In the genomic region with DNA sequence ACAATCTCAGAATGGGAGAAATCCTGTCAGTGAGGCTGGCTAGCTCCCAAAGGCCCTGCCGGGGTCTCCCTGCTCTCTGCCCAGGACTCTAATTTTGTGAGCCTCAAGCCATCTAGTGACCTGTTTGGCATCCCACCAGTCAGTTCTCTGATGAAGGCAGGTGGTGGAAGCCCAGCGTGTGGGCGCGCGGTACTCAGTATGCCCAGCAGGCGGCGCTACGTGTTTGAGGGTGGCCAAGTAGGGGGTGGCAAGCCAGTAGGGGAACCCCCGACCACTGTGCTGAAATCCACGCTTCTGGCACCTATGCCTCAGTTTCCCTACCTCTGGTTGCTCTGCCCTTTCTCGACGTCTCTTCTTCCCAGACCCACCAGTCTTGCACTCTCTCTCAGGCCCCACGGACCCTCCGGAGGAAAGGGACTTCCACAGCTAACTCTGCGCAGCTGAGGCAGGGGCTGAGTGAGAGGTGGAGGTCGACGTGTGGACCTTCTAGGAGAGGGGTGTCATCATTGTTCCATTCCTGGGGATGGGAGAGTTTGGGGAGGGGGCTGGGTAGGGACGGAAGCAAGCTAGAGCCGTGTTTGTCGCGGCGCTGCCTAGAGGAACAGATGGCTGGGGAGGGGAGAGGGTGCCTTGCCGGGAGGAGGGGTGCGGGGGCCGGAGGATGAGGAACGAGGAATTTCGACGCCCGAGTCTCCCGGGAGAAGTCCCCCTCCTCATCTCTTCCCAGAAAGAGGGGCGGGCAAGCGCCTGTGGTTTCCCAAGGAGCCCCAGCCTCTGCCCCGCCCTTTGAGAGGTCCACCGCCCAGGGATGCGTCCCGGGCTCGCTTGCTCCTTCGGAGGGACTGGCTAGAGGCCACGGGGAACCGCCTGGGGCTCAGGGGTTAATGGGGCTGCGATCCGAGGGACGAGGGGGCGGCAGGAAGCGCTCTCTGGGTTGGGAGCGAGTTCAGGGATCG, we compare ENCODE assay signal across 9 mouse cellular contexts. TPM values are rescaled to one million over a fixed set of nuclear protein-coding genes. Genes with fewer than 3 reads are reported as not detected.
DNase-seq lines count a peak whose midpoint lies in the region; ATAC-seq and TF ChIP-seq lines count a peak whose summit lies in the region.
"Had no signal": no experiment of that assay in that cellular context is flagged by ENCODE, and none has a peak within 500 bp of the region (broad histone marks: within the 10 kb centered on the region; RNA-seq: fewer than 3 reads in every experiment).

No protein-coding gene starts in this region.

- TF ChIP-seq EP300 in heart, adult 2 months (IDR thresholded peaks at IDR 0.05; ENCODE audit: insufficient read depth, low read depth, low read length): 0 out of 2 replicates have a peak, but pooled peaks have one; percentile 26

- peak; percentile 84 for TF ChIP-seq CTCF in heart, adult 2 months (IDR thresholded peaks at IDR 0.05)
- TF ChIP-seq CTCF in intestine, postnatal 0 days (IDR thresholded peaks at IDR 0.05; ENCODE audit: low read depth): peak; percentile 86

- H3K27me3 ChIP-seq in heart, adult 2 months (ENCODE audit: control insufficient read depth, insufficient read depth, low read length): peaks cover 3% of the 10 kb centered on the region
- peaks cover 51% of the 10 kb centered on the region for H3K27me3 ChIP-seq in intestine, postnatal 0 days (replicated peaks; ENCODE audit: control insufficient read depth, insufficient read depth, low read length)
- H3K27me3 ChIP-seq in liver, embryonic 11.5 days (replicated peaks; ENCODE audit: control insufficient read depth, insufficient read depth, low read length): peaks cover 44% of the 10 kb centered on the region
- H3K27me3 ChIP-seq in midbrain, embryonic 16.5 days (ENCODE audit: control insufficient read depth, insufficient read depth, low read depth, low read length): peaks cover 29% of the 10 kb centered on the region

- H3K27ac ChIP-seq in heart, adult 2 months: no peak overlapping the region
- H3K27ac ChIP-seq in intestine, postnatal 0 days (ENCODE audit: low read depth, low read length): no peak overlapping the region
- no peak overlapping the region for H3K27ac ChIP-seq in liver, embryonic 11.5 days (ENCODE audit: low read depth, low read length)
- H3K27ac ChIP-seq in midbrain, embryonic 16.5 days (ENCODE audit: low read length): no peak overlapping the region

- peak overlapping the region; percentile 62 for H3K4me2 ChIP-seq in intestine, postnatal 0 days (replicated peaks; ENCODE audit: low read depth)
- H3K4me2 ChIP-seq in liver, embryonic 11.5 days: peak overlapping the region; percentile 65
- H3K4me2 ChIP-seq in midbrain, embryonic 16.5 days (ENCODE audit: low read length): peak overlapping the region; percentile 79

- no peaks in the 10 kb centered on the region for H3K4me1 ChIP-seq in heart, adult 2 months (ENCODE audit: control insufficient read depth, insufficient read depth, low read length)
- H3K4me1 ChIP-seq in intestine, postnatal 0 days (replicated peaks; ENCODE audit: control insufficient read depth, insufficient read depth, low read length): 0 out of 2 replicates have a peak, but pooled peaks cover 2% of the 10 kb centered on the region
- peaks cover 11% of the 10 kb centered on the region for H3K4me1 ChIP-seq in liver, embryonic 11.5 days (replicated peaks; ENCODE audit: control insufficient read depth, insufficient read depth, low read length)
- peaks cover 8% of the 10 kb centered on the region; the same call in 1 of the 2 replicates for H3K4me1 ChIP-seq in midbrain, embryonic 16.5 days (ENCODE audit: control insufficient read depth, insufficient read depth, low read length)

- H3K9me3 ChIP-seq in intestine, postnatal 0 days (ENCODE audit: control insufficient read depth): no peaks in the 10 kb centered on the region
- H3K9me3 ChIP-seq in liver, embryonic 11.5 days (ENCODE audit: control insufficient read depth, low read length): no peaks in the 10 kb centered on the region
- no peaks in the 10 kb centered on the region for H3K9me3 ChIP-seq in midbrain, embryonic 16.5 days (replicated peaks; ENCODE audit: control insufficient read depth, low read length, poor library complexity, severe bottlenecking)

- no peak for TF ChIP-seq POLR2A in heart, adult 2 months (IDR thresholded peaks at IDR 0.05; ENCODE audit: insufficient read depth, low read depth, low read length)

- peak; percentile 58 for DNase-seq in kidney, adult 18-20 months
- DNase-seq in kidney, adult 11 months: no peak
- DNase-seq in c-Kit-positive CD71-positive TER-119-positive erythroid progenitor cells, embryonic 14.5 days (ENCODE audit: low spot score): peak; percentile 49
- DNase-seq in heart, adult 2 months: peak; percentile 53 to 82
- peak; percentile 73 for DNase-seq in liver, embryonic 11.5 days (ENCODE audit: low spot score)
- DNase-seq in testis, postnatal 10 days (ENCODE audit: low spot score): peak; percentile 84

- H3K36me3 ChIP-seq in heart, adult 2 months (ENCODE audit: control insufficient read depth, insufficient read depth, low read length): no peaks in the 10 kb centered on the region
- peaks cover 9% of the 10 kb centered on the region; the same call in 1 of the 2 replicates for H3K36me3 ChIP-seq in intestine, postnatal 0 days (ENCODE audit: control insufficient read depth, insufficient read depth)
- peaks cover 17% of the 10 kb centered on the region for H3K36me3 ChIP-seq in liver, embryonic 11.5 days (ENCODE audit: control insufficient read depth, insufficient read depth, low read length)
- H3K36me3 ChIP-seq in midbrain, embryonic 16.5 days (ENCODE audit: control insufficient read depth, insufficient read depth, low read length): no peaks in the 10 kb centered on the region

- no peak for ATAC-seq in intestine, postnatal 0 days
- ATAC-seq in liver, embryonic 11.5 days (replicated peaks; ENCODE audit: low FRiP score): peak; percentile 41
- peak; percentile 49 for ATAC-seq in midbrain, embryonic 16.5 days

- H3K4me3 ChIP-seq in heart, adult 2 months: 0 out of 2 replicates have a peak overlapping the region, but pooled peaks have one; percentile 20
- peak overlapping the region; percentile 32 for H3K4me3 ChIP-seq in intestine, postnatal 0 days (ENCODE audit: low read depth, low read length)
- peak overlapping the region; percentile 31 for H3K4me3 ChIP-seq in liver, embryonic 11.5 days (ENCODE audit: low read depth, low read length)
- peak overlapping the region; percentile 35 for H3K4me3 ChIP-seq in midbrain, embryonic 16.5 days (ENCODE audit: low read depth, low read length)

- WGBS in heart, adult 2 months: 2% methylated on average over 47 of the region's 47 CpGs
- 2% methylated on average over 44 of the region's 47 CpGs for WGBS in intestine, postnatal 0 days
- WGBS in liver, embryonic 11.5 days: 1% methylated on average over 47 of the region's 47 CpGs
- WGBS in midbrain, embryonic 16.5 days: 1% methylated on average over 45 of the region's 47 CpGs

- H3K79me2 ChIP-seq in heart, adult 2 months (replicated peaks; ENCODE audit: control insufficient read depth, insufficient read depth, low read length): no peaks in the 10 kb centered on the region

- intact Hi-C loops in heart, adult 2 months (cut with DNase I): loop anchor here (5.0 kb wide), 1 partner anchor 34 kb away; no protein-coding TSS in a partner anchor

- H3K9ac ChIP-seq in heart, adult 2 months (ENCODE audit: low read depth, low read length): no peak overlapping the region
- H3K9ac ChIP-seq in intestine, postnatal 0 days (ENCODE audit: low read depth, low read length): no peak overlapping the region
- H3K9ac ChIP-seq in liver, embryonic 11.5 days (ENCODE audit: low read depth, low read length): no peak overlapping the region; the same call in 1 of the 2 replicates
- peak overlapping the region; percentile 52 for H3K9ac ChIP-seq in midbrain, embryonic 16.5 days (ENCODE audit: low read depth, low read length)

RNA-seq across cellular contexts. Expression of gene Rtn4rl2, which starts 20.6 kb away (rescaled TPM):
- total RNA-seq in heart, adult 2 months (2021): 1 to 10 TPM; 3.6 to 3.8 TPM
- 2.6 and 6.1 TPM in 2 replicates for polyA plus RNA-seq in heart, adult 2 months (2012; rRNA removed)
- polyA plus RNA-seq in intestine, postnatal 0 days (2015; fragmentation: Nextera tagmentation; extraction: Ambion mirVana): 0.98 and 1.0 TPM in 2 replicates
- polyA plus RNA-seq in liver, embryonic 11.5 days (2014; fragmentation: Nextera tagmentation; extraction: Ambion mirVana): 0.66 and 1.2 TPM in 2 replicates
- polyA plus RNA-seq in midbrain, embryonic 16.5 days (2015; fragmentation: Nextera tagmentation; extraction: Ambion mirVana): 3.9 TPM in 2 replicates

RNA-seq across cellular contexts. Expression of gene Slc43a1, which starts 27.2 kb away (rescaled TPM):
- total RNA-seq in heart, adult 2 months (2021): 1 to 10 TPM; 2.1 to 2.3 TPM
- polyA plus RNA-seq in heart, adult 2 months (2012; rRNA removed): 3.7 and 6.7 TPM in 2 replicates
- 3.6 and 4.1 TPM in 2 replicates for polyA plus RNA-seq in intestine, postnatal 0 days (2015; fragmentation: Nextera tagmentation; extraction: Ambion mirVana)
- polyA plus RNA-seq in liver, embryonic 11.5 days (2014; fragmentation: Nextera tagmentation; extraction: Ambion mirVana): 83.2 and 101 TPM in 2 replicates
- polyA plus RNA-seq in midbrain, embryonic 16.5 days (2015; fragmentation: Nextera tagmentation; extraction: Ambion mirVana): 0.73 and 0.91 TPM in 2 replicates

RNA-seq across cellular contexts. Expression of gene Timm10, which starts 39.1 kb away (rescaled TPM):
- 100 to 1,000 TPM; 106 to 129 TPM for total RNA-seq in heart, adult 2 months (2021)
- polyA plus RNA-seq in heart, adult 2 months (2012; rRNA removed): 123 and 136 TPM in 2 replicates
- 51.9 and 59.2 TPM in 2 replicates for polyA plus RNA-seq in intestine, postnatal 0 days (2015; fragmentation: Nextera tagmentation; extraction: Ambion mirVana)
- 84.3 and 84.5 TPM in 2 replicates for polyA plus RNA-seq in liver, embryonic 11.5 days (2014; fragmentation: Nextera tagmentation; extraction: Ambion mirVana)
- polyA plus RNA-seq in midbrain, embryonic 16.5 days (2015; fragmentation: Nextera tagmentation; extraction: Ambion mirVana): 69.8 and 75.2 TPM in 2 replicates

RNA-seq across cellular contexts. Expression of gene Smtnl1, which starts 43.4 kb away (rescaled TPM):
- not detected for total RNA-seq in heart, adult 2 months (2021)
- polyA plus RNA-seq in heart, adult 2 months (2012; rRNA removed): not detected in 2 replicates
- 0.46 and 0.81 TPM in 2 replicates for polyA plus RNA-seq in intestine, postnatal 0 days (2015; fragmentation: Nextera tagmentation; extraction: Ambion mirVana)
- 0.25 TPM in 1 of 2 replicates, not detected in the other for polyA plus RNA-seq in liver, embryonic 11.5 days (2014; fragmentation: Nextera tagmentation; extraction: Ambion mirVana)
- not detected in 2 replicates for polyA plus RNA-seq in midbrain, embryonic 16.5 days (2015; fragmentation: Nextera tagmentation; extraction: Ambion mirVana)
- total RNA-seq: left cerebral cortex, postnatal 36 days had no signal

Comparison
In these comparisons a context has a peak if more than half of its experiments do, and no peak if none do; other contexts are left out.
1. RNA of gene Slc43a1, which starts 27.2 kb away (polyA plus RNA-seq): 83.2 to 101 TPM in liver, embryonic 11.5 days; 3.6 to 4.1 TPM in intestine, postnatal 0 days, 3.7 to 6.7 TPM in heart, adult 2 months and 0.73 to 0.91 TPM in midbrain, embryonic 16.5 days; every median in the first group is over 10 times any median in the second.
2. Peak in every context shown above with its lines, with median percentiles within 50 percentile points of each other: H3K4me3 ChIP-seq and H3K4me2 ChIP-seq.